Mouse (Mus musculus) left cerebral cortex, postnatal 36 days (tissue): ENCODE data around the gene Tagln3. TPM values are rescaled to one million over a fixed set of nuclear protein-coding genes. Genes with fewer than 3 reads are reported as not detected.

Source experiments
- DNase-seq, 2 experiments: peaks; one replicate each; pipeline ENCODE4 v3.0.0; 2021 to 2022; ENCODE audit warnings: low spot score in 2 of 2, mixed read lengths in 1 of 2
- intact Hi-C: fragments of 180-260 bp; cut with DNase I; formaldehyde crosslinking; loops from one replicate; pipeline ENCODE4 v1.15.1; 2025
- total RNA-seq, 2 experiments: library from RNA; stranded (reverse); gene quantifications; 2 replicates each; pipeline ENCODE4 v1.2.3; 2021

The Tagln3 gene
- total RNA-seq, 2 experiments from 2014 or later, result 301 to 357 TPM

DNA sequence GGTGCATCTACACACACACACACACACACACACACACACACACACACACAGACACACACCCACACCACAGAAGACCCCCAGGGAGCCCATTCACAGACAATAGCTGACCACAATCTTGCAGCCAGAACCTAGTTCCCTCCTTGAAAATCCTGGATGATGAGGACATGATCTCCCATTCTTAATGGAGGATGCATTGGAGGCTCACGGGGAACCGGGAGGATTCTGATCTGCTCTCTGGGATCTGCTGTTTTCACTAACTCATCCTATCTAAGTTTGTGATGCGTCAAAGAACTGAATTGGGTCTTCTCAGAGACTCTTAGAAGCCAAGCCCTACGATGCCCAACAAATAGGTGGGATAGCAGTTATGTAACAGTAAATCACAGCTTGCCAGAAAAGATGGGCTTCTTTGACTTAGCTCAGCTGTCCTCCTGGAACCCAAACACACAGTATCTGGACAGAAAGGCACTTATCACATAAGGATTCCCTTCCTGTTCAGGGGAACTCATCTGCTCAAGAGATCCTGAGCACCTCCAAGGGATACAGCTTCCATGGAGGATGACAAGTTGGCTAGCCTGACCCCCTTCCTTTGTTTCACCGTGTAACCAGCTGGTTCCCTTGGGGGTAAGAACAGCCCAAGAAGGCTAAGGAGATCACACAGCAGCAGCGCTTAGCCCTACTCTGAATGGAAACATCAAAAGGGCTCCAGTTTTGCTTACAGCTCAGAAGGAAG lies 1.1 kb downstream of the Tagln3 start:
- peak; percentile 45 to 46 for DNase-seq
- intact Hi-C loops, result loop anchor here (5.0 kb wide), 1 partner anchor 36 kb away; no protein-coding TSS in a partner anchor

DNA sequence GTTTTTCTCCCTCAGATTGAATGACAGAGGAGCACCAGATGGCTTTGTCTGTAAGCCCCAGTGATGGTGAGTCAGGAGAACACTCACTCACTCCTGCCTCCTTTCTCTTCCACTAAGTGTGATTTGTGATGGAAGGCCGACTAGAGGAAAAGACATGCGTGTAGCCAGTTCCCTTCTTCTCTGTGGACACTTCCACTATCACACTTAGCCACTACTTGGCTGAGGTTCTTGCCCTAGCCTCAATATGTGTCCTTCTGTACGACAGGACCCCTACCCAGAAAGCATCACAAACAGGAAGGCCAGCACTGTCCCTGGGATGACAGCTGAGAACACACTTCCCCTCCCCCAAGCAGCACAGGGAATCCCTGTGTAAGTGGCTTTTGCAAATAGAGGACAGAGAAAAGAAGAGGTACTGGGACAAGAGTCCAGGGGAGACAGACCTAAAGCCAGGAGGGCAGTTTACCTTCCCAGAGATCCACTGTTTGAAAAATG lies 1.9 kb downstream of the Tagln3 start:
- DNase-seq, result peak in 1 of 2 experiments; percentile 42
- intact Hi-C loops, result loop anchor here (5.0 kb wide), 1 partner anchor 35 kb away; no protein-coding TSS in a partner anchor

DNA sequence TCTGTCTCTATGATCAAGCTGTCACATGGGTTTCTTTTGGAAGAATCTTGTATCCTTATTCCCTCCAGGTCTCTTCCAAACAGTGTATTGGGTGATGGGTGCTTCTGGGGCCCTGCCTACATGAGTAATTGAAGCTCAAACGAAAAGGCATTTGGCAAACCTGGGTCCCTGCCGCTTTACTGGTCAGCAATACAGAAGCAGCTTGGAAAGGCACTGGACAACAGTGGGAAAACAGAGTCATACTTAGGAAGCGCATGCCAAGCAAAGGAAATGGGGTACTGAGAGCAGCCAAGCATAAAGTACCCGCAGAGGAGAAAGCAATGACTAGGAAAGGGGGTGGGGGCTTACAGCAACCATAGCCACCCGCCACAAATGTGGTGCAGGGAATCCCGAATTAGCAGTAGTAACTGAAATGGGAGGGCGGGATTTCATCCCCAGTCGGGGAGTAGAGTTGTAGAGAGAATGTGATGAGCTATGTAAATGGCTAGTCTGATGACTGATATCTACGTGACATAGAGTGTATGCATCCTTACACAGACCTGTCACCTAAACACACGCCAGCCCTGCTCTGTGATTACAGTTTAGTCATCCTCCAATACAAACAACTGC lies 4.3 kb downstream of the Tagln3 start:
- DNase-seq, result no peak
- intact Hi-C loops, result loop anchor here (5.0 kb wide), 1 partner anchor 33 kb away; no protein-coding TSS in a partner anchor

DNA sequence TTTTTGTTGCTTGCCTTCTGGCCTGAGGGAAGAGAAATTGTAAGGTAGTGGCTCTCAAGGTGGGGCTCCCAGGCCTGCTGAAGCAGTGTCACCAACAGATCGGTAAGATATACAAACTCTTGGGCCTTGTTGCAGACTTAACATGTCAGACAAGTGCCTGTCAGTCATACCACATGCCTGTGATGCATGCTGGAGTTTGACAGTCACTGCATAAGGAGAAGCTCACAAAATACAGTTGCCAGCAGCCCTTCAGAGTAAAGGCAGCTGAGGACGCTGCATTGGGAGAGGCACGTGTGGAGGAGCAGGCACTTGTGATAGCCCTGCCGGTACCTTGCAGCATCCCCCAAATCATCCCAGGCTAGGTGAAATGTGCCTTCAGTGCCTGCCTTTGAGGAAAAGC lies 6.1 kb downstream of the Tagln3 start:
- intact Hi-C loops, result no loop called here

DNA sequence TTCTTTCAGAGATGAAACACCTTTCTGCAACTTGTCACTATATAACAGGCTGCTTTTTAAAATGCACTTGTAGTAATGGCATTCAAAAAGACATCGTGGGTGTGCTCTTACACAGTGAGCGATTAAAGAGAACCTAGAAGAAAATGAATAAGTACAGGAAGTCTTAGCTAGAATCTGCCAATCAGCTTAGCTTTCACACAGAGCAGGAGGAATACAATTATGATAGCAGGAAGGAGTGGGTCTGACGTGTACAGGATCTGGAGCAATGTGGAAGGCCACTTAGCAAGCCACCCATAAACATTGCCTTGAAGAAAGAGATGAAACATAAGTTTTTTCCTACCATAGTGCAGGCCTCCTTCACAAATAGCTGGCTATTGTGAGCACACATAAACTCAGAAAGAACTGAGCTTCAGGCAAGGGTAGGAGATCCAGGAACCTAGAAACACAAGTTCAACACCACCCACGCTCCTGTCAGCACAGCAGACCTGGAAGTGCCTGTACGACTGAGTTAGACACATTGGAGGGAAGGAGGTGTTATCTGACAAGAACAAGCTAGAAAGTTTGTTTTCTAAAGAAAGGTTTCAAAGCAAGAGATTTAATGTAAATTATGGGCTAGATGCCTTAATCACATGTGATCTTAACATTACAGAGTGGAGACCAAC lies 9.8 kb downstream of the Tagln3 start:
- intact Hi-C loops, result no loop called here
- peak in 1 of 2 experiments; percentile 21 for DNase-seq

More for the DNA sequence above, 6.1 kb downstream of the Tagln3 start:
- DNase-seq, result no peak

DNA sequence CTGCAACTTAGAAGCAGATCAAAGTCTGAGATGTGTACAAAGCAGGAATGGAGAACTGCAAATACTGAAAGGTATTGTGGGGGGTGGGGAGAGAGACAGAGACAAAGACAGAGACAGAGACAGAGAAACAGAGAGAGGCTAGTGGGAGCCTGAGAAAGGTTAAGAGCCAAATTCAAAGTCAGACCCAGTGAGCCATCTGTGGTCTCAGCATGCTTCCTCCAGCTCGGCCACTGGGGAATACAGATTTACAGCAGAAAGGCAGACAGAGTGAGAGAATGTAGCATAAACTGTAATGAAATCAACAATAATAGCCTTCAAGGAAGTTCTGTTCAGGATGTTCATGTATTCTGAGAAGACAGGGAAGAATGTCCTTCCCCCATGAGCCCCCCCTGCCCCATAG lies 10.5 kb downstream of the Tagln3 start:
- DNase-seq, result no peak
- intact Hi-C loops, result no loop called here

DNA sequence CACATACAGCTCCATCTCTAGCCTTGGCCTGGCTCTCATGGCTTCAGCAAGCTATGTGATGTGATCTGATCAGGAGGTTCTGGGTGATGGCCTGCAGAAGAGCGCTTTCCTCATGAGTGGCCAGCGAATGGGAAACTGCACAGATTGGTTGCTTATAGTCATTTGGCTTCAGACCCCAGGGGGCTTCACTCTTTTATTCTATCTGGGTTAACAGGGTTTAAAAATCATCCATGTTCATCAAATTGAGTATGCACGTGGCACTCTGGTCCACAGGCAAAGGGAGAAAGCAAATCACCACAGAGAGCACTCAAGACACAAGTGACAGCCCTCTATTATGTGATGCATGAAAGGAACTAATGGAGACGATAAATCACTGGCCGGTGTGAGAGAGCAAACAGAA lies 11.1 kb downstream of the Tagln3 start:
- intact Hi-C loops, result no loop called here

DNA sequence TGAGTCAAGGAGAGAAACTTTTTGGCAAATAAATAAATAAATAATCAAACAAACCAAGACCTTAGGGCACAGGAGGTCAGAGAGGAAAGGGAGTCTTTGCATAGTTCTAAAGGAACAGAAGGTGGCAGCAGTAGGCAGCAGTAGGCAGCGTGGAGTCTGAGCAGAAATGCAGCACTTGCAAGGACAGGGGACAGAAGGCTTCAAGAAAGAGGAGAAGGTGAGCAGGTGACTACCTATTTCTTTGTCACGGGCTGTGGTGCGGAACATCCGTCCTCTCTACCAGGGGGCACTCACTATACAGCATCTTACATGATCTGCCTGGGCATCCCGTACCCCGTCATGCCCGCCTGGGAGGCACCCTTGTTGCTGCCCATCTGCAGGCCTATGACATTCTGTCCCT lies 13.1 kb downstream of the Tagln3 start:
- intact Hi-C loops, result no loop called here
- no peak for DNase-seq

More for the DNA sequence above, 11.1 kb downstream of the Tagln3 start:
- no peak for DNase-seq

DNA sequence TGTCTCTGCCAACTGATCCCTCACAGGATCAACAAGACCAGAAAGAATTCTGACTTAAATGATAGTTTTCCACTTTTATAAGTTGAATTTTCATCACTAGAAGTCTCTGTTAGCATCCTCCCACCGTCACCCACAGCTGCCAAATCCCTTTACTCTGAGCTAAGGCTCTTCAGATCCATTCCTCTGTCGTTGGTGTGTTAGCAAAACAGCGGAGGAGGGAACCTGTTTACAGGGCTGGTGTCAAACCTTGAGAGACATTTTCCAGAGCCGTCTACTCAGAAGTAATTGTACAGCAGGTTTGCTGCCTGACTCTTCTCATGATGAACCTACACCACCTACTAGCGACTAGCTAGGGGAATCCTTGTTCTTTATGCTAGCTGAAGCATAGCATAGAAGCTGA lies 25.1 kb downstream of the Tagln3 start:
- no peak for DNase-seq

DNA sequence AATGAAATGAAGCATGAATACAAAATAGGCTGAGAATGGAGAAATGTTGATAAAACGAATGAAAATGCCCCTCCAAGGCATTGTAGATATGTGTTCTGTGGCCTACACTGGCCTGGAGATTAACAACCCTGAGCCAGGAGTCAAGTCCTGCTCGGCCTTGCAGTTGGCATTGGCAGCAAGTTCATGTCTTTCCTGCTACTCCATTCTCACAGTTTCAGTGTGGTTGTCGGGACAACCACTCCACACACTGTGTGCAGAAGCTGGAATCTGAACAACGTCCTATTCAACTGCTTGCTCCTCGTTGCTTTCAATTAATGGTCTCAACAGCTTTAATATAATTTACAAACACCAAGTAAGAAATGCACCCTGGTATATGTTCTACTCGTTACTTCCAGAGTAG lies 26.4 kb downstream of the Tagln3 start:
- intact Hi-C loops, result no loop called here
- DNase-seq, result no peak

More for the DNA sequence above, 25.1 kb downstream of the Tagln3 start:
- intact Hi-C loops, result no loop called here

DNA sequence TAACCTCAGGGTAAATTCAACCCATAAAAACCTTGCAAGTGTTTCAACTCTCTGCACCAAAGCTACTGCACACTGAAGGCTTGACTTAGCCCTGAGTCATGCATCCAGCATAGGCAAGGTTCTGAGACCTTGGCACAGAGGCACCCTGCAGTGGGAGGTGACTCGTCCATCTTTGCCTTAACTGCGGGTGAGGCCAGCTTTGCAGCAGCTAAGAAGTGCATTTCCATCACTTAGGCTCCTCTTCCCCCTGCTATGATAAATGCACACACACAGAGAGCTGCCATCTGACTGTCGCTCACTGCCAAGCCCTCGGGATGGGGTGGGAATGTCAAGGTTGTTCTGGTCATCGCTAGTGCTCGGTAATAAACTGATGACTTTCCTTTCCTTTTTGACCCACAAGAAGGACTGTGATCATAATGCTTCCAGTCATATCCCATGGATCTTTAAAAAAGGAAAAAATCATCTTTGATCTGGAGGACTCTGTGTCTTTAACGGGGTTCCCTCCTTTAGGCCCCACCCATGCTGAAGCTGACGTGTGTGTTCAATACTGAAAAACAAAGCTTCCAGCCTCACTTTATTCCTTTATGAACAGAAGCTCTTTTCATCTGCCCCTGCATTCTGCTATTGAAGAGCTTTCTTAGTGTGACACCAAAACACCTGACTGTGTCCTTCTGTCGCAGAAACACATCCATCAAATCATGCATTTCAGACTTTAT lies 28.8 kb downstream of the Tagln3 start:
- no peak for DNase-seq
- intact Hi-C loops, result no loop called here

DNA sequence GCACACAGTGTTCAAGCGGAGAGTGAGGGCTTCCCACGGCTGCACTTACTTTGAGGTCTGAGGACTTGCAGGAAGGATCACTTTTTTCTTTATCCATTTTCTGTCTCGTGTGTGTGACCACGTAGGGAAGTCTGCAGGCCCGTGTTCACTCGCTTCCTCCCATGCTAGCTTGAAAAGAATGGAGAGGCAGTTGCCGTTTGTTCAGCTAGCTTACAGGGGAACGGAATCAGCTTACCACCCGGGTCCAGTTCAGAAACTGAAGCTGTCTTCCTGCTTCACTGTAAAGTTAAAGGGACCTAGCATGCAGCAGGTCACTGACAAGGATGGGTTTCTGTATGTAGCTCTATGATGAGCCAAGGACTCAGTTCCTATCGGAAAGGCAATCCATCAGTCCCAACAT lies 30.9 kb downstream of the Tagln3 start, which contains the start of gene Tmprss7:
Tmprss7 (minus strand) TSS at position 101 of the 400 bp plus-strand sequence.
- intact Hi-C loops, result no loop called here
- no peak for DNase-seq

DNA sequence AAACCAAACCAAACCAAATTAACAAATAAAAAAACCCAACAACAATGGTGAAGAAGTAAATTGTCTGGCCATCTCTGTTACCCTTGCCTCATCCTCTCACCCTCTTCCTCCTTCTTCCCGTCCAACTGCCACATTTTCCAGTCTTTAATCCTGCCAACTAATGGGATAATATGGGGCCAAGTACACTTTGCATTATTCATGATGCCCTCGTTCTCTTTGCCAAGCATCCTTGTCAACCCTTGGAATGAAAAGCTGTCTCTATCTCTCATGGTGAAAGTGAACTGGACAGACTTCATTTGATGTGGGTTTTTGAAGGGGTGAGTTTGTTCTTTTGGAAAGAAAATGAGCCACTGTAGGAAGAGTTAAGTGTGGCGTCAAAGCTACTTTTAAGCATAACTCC lies 31.6 kb downstream of the Tagln3 start:
- no peak for DNase-seq
- intact Hi-C loops, result no loop called here

DNA sequence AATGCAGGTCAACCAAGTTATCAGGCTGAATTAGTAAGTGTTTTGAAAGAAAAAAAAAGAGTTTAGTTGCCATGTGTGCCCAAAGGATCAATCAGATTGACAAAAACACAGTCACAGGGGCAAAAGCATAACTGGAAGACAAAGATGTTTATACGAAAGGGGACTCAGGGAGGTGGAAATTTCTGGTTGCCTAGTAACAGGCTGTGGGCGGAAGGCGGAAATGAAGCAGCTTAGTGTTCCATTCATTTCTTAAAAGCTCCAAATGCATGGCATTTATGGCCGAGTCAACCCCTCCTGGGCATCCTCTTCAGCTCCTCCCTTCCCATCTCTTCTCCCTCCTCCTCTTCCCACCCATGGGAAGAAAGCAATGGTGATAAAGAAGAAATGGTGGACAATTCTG lies 34.2 kb downstream of the Tagln3 start:
- DNase-seq, result peak in 1 of 2 experiments; percentile 41

DNA sequence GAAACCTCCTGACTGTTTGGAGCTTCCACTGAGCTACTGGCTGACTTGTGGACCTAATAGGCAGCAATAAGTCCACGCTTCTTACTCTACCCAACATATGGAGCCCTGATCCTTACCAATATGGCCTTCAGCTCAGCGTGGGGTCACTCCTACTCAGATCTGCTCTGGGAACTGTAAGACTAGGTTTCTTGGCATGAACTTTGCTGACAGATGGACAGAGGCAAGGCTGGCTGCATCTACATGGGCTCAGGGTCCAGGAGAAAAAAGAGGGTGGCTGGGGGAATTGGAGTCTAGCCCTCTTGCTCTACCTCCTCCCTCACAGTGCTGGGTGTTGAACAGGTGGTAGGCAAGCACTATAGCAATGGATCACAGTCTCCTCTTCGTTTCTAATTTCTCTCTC lies 37.6 kb downstream of the Tagln3 start:
- DNase-seq, result no peak

More for the DNA sequence above, 34.2 kb downstream of the Tagln3 start:
- intact Hi-C loops, result no loop called here

DNA sequence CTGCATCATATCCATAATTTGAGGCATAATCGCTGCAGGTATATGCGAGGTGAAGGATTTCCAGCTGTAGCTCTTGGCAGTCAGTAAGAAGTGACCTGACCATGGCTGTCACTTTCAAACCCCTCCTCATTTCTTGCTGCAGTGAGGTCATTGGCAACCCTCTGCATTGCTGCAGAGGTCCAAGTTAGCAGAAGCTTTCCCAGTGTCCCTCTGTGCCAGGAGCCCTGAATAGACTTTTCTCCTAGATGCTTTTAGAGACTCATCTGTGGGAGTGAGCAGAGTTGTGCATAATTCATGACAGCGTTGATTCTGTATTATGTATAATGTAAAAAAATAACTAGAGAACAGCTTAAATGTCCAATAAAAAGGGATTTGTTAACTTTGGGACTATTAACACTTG lies 39.1 kb downstream of the Tagln3 start:
- peak; percentile 29 to 43 for DNase-seq

More for the DNA sequence above, 37.6 kb downstream of the Tagln3 start:
- intact Hi-C loops, result loop anchor here (5.0 kb wide), 2 partner anchors 35 to 280 kb away; partner anchors contain the start of gene Tagln3

DNA sequence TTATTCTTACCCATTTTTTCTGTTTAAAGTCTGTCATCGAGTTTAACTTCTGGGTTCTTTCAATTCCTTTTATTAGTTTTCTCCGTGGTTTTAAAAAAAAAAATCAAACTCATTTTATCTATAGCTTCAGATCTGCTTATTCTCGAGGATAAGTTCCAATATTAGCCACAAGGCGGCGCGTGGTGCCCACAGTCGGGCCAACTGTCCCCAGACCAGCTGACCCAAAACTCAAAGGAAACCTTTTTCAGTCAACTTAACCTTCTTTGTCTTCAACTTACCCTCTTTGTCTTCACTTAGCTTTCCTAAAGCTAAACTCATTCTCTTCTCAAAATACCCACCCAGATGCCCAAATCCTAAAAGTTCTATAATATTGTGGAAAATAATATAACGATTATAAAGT lies 39.6 kb downstream of the Tagln3 start:
- intact Hi-C loops, result loop anchor here (5.0 kb wide), 2 partner anchors 37 to 282 kb away; partner anchors contain the start of gene Tagln3
- DNase-seq, result peak; percentile 24 to 59

More for the DNA sequence above, 39.1 kb downstream of the Tagln3 start:
- intact Hi-C loops, result loop anchor here (5.0 kb wide), 2 partner anchors 37 to 282 kb away; partner anchors contain the start of gene Tagln3

DNA sequence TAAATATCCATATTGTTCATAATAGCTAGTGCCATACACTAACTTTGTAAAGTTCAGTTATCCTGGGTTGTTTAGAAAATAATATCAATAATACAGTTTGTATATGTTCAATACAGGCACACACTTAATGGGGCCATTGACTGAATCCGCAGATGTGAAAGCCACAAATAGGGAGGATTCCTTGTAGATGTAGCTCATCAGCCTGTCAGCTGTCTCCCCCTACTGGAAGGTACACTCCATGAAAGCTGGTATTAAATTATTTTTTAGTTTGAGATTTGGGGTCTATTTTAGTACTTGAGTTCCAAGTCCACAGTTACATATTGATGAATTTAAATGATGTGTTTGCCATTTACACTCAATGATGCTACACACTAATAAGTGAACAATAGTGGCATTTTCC lies 47.9 kb downstream of the Tagln3 start:
- no peak for DNase-seq
- intact Hi-C loops, result no loop called here

DNA sequence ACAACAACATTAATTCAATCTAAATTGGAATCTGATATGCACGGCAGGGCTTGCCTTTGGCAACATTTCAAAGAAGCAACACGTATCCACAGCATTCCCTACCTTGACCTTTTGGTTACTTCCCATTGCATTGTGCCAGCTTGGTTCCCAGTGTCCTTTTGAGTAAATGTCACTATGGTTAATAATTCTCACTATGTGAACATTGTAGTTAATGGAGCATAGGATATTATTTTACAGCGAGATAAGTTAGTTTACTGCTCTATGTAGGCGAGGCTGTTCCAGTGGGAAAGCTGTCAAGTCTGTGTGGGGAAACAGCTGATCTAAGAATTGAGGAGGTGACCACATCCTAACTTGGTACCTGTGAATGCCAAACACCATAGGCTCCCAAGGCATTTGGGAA lies 54.4 kb downstream of the Tagln3 start:
- intact Hi-C loops, result no loop called here
- DNase-seq, result no peak
